Mouse (Mus musculus) neural tube, embryonic 13.5 days (tissue): ENCODE data around the gene Hlf. TPM values are rescaled to one million over a fixed set of nuclear protein-coding genes. Genes with fewer than 3 reads are reported as not detected.
A peak's percentile ranks its signal among the peaks of the same experiment; 100 is the strongest.

Experiments used
- ATAC-seq: fragments of 200-750 bp; cut with Nextera tagmentation; 2 replicates; pipeline ENCODE4 v1.8.0; 2017; ENCODE audit warnings: low read depth, mild to moderate bottlenecking, moderate TSS enrichment, moderate library complexity
- H3K27ac ChIP-seq: fragments of 300-500 bp; sonication (generic); replicated peaks from 2 replicates; pipeline ENCODE4 v1.5.1; 2015; ENCODE audit warnings: moderate library complexity, mild to moderate bottlenecking, inconsistent platforms
- H3K27me3 ChIP-seq: fragments of 300-500 bp; sonication (generic); 2 replicates; pipeline ENCODE4 v1.6.1; 2015; ENCODE audit warnings: mild to moderate bottlenecking, inconsistent platforms
- H3K36me3 ChIP-seq: fragments of 300-500 bp; sonication (generic); 2 replicates; pipeline ENCODE4 v1.6.1; 2015; ENCODE audit warnings: mild to moderate bottlenecking, inconsistent platforms
- H3K4me1 ChIP-seq: fragments of 300-500 bp; sonication (generic); replicated peaks from 2 replicates; pipeline ENCODE4 v1.6.1; 2015; ENCODE audit warnings: inconsistent platforms
- H3K4me2 ChIP-seq: fragments of 300-500 bp; sonication (generic); 2 replicates; pipeline ENCODE4 v1.6.1; 2015; ENCODE audit warnings: inconsistent platforms, mild to moderate bottlenecking, moderate library complexity
- H3K4me3 ChIP-seq: fragments of 300-500 bp; sonication (generic); 2 replicates; pipeline ENCODE4 v1.5.1; 2015; ENCODE audit warnings: mild to moderate bottlenecking, inconsistent platforms
- H3K9ac ChIP-seq: fragments of 300-500 bp; sonication (generic); 2 replicates; pipeline ENCODE4 v1.6.1; 2015; ENCODE audit warnings: moderate library complexity, mild to moderate bottlenecking, inconsistent platforms
- H3K9me3 ChIP-seq: fragments of 300-500 bp; sonication (generic); 2 replicates; pipeline ENCODE4 v1.6.1; 2016; ENCODE audit warnings: inconsistent platforms
- WGBS: fragments of 180-500 bp; shearing (Covaris S2); methylation state at CpG from one replicate; pipeline ENCODE4 v1.1.7; 2015; 5-methylcytosine and 5-hydroxymethylcytosine counted together
- polyA plus RNA-seq: library from polyadenylated mRNA; unstranded; fragments of >200 nt; fragmentation: Nextera tagmentation; extraction: Ambion mirVana; gene quantifications from 2 replicates; pipeline ENCODE4 v1.2.1, GENCODE M21; 2015

Gene Hlf
- 3.3 TPM in 2 replicates for polyA plus RNA-seq

DNA sequence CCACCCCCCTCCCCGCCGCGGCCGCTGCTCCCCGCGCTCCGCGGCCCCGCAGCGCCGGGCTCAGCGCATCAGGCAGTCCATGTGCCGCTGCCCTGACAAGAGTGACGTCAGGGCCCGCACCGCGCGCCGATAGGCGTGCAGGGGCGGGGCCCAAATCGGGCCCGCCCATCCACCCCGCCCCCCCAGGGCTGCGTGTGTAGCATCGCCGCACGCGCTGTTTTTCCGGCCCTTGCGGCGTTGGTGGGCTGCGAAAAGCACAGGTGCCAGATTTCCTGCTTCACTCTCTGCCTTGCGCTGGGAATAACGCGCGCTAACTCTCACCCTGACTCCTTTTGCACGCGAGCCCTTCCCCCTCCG is at the start of gene Hlf:
Hlf (minus strand) TSS at position 79 of the 357 bp plus-strand sequence.
- H3K27ac ChIP-seq = no peak within 1 kb of the TSS; the same call in 1 of the 2 replicates
- peaks cover 58% of the 10 kb centered on the region for H3K27me3 ChIP-seq
- ATAC-seq = peak; percentile 96
- no peaks in the 10 kb centered on the region for H3K36me3 ChIP-seq
- WGBS = 0% methylated on average over 40 of the region's 40 CpGs
- peak within 1 kb of the TSS; percentile 53 for H3K4me3 ChIP-seq
- peak within 1 kb of the TSS; percentile 72 for H3K9ac ChIP-seq
- H3K4me2 ChIP-seq = peak within 1 kb of the TSS; percentile 96
- H3K9me3 ChIP-seq = no peaks in the 10 kb centered on the region
- peaks cover 28% of the 10 kb centered on the region for H3K4me1 ChIP-seq

DNA sequence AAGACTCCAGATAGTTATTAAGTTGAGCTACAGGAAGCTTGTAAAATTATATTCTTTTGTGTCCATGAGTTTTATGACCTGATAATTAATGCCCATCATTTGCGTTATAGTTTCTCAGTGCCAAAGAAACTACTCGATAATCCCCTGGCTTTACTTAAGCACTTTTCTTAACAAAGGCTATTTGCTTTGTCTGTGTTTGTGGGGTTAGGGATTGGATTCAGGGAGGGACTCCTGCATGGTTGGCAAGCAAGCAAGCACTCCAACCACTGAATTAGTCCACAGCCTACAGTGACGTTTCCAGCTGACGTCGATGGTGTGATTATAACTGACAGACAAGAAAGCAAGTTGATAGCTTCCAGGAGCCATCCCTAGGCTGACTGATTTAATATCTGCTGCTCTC is 48.1 kb upstream of the Hlf start:
- no peak for ATAC-seq
- WGBS = 81% methylated on average over 5 of the region's 5 CpGs
- Histone ChIP-seq H3K9ac (no peak overlapping the region), H3K36me3 (no peaks in the 10 kb centered on the region), H3K4me3 (no peak overlapping the region), H3K4me1 (no peaks in the 10 kb centered on the region), H3K27ac (no peak overlapping the region), H3K9me3 (no peaks in the 10 kb centered on the region), H3K27me3 (peaks cover 5% of the 10 kb centered on the region; the same call in 1 of the 2 replicates), H3K4me2 (no peak overlapping the region)

DNA sequence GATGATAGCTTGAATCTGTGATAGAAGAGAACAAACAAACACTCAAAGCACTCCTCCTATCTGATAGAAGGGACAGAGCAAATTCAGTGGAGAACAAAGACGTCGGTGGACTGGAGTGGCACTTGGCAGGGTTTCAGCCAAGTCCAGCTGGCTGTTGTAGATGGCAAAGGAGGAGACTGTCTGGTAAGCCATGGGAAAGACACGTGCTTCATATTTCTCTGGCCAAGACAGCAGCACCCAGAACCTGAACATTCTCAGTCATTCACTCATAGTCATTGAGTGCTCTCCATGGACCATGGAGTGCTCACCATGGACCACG is 34.5 kb upstream of the Hlf start:
- Histone ChIP-seq H3K9ac (no peak overlapping the region), H3K27ac (no peak overlapping the region), H3K27me3 (0 out of 2 replicates have a peak, but pooled peaks cover 1% of the 10 kb centered on the region), H3K36me3 (no peaks in the 10 kb centered on the region), H3K4me3 (no peak overlapping the region), H3K4me2 (no peak overlapping the region), H3K4me1 (peaks cover 8% of the 10 kb centered on the region), H3K9me3 (no peaks in the 10 kb centered on the region)
- 92% methylated on average over 4 of the region's 4 CpGs for WGBS
- ATAC-seq = no peak

DNA sequence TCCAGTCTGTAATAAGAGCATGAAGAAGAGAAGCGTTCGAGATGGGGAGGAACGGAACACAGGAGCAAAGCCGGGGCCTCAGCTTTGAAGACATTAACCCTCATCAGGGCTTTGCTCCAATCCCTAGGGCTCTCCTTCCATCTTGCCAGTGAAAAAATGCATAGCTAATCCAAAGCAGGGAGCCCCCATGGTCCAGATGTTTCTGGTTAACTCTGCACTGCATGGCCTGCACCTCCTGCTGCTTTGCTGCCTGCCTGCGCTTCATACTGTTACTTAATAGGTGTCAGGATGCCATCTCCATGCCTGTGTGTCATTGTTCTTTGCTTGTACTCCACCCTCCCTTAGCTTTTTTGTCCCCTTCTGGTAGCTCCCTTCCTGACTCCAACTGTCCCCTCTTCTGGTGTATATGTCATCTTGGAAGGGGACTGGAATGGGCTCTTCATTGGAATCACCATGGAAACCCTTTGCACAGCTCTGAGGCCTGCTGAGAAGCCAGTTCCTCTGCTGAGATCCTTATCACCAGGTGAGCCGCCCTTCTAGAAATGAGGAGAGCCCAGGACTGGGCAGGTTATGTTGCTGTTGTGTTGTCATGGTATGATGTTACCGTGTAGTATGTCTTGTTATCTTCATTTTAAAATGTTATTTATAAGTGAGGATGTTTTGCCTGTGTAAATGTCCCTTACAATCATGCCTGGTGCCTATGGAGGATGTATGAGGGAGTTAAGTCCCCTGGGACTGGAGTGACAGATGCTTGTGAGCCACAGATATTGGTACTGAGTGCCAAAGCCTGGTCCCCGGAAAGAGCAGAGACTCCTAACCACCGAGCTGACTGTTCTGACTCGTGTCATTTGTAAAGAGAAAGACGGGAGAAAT is 33.9 kb upstream of the Hlf start:
- no peaks in the 10 kb centered on the region for H3K9me3 ChIP-seq
- 67% methylated on average over 11 of the region's 11 CpGs for WGBS
- no peak overlapping the region for H3K27ac ChIP-seq
- H3K4me2 ChIP-seq = no peak overlapping the region
- H3K9ac ChIP-seq = no peak overlapping the region
- H3K4me1 ChIP-seq = peaks cover 8% of the 10 kb centered on the region
- peaks cover 7% of the 10 kb centered on the region for H3K27me3 ChIP-seq
- ATAC-seq = no peak
- H3K36me3 ChIP-seq = no peaks in the 10 kb centered on the region
- H3K4me3 ChIP-seq = no peak overlapping the region

DNA sequence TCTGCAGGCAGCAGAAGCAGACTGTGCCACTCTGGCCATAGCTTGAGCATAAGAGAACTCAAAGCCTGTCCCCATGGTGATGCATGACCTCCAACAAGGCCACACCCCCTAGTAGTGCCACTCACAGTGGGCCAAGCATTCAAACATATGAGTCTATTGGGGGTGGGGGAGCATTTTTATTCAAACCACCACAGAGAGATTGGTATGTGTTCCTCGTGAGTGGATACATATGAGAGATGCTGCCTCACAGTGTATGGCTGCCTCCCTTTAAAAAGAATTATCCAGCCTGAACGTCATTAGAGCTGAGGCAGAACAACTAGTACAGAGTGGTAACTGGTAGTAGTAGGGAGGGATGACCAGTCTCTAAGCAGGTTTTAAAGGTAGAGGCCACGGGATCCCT is 33.2 kb upstream of the Hlf start:
- no peak overlapping the region for H3K27ac ChIP-seq
- 68% methylated on average over 3 of the region's 3 CpGs for WGBS

DNA sequence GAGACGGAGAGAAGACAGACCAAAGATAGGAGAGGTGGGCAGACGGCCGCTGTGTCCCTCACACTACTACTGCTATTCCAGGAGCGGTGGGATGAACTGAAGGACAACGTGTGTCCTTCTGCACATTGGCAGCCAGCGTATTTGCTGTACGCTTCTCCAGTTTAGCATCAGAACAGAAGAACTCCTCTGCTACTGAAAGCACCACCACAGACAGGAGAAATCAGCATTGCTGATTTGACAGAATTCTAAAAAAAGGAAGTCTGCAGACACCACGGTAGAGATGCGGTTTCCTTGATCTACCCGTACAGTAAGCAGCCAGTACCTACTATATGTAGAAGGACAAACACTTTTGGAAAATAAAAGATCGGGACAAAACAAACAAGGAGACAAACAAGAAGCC is 29.0 kb upstream of the Hlf start:
- Histone ChIP-seq H3K9me3 (no peaks in the 10 kb centered on the region), H3K27ac (no peak overlapping the region), H3K4me3 (no peak overlapping the region), H3K27me3 (peaks cover 26% of the 10 kb centered on the region), H3K4me1 (peaks cover 20% of the 10 kb centered on the region), H3K36me3 (no peaks in the 10 kb centered on the region), H3K9ac (no peak overlapping the region), H3K4me2 (no peak overlapping the region)
- 91% methylated on average over 11 of the region's 11 CpGs for WGBS
- no peak for ATAC-seq

More for the DNA sequence above, 33.2 kb upstream of the Hlf start:
- H3K9me3 ChIP-seq = no peaks in the 10 kb centered on the region
- no peak overlapping the region for H3K4me2 ChIP-seq
- H3K4me1 ChIP-seq = peaks cover 8% of the 10 kb centered on the region
- no peak for ATAC-seq
- H3K4me3 ChIP-seq = no peak overlapping the region
- no peaks in the 10 kb centered on the region for H3K36me3 ChIP-seq
- peaks cover 14% of the 10 kb centered on the region for H3K27me3 ChIP-seq
- no peak overlapping the region for H3K9ac ChIP-seq

DNA sequence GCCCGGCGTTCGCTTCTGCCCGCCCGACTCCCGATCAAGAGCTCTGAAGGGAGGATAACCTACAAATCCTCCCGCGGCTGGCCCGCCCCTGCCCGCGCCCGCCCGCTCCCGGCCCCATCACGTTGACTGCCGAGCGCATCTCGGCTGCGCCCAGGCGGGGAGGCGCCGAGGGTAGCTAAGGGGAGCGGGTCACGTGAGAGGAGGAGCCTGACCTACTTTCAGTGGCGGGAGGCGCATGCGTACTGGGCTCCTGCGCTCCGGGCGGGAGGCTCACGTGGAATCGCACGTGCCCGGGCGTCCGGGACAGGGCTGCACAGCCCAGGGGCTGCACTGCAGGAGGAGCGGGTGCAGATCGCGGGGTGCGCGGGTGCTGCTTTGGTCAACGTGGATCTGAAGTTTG is 27.2 kb upstream of the Hlf start:
- Histone ChIP-seq H3K9ac (peak overlapping the region; percentile 64), H3K9me3 (no peaks in the 10 kb centered on the region), H3K27ac (no peak overlapping the region), H3K4me2 (peak overlapping the region; percentile 72), H3K36me3 (no peaks in the 10 kb centered on the region), H3K4me1 (peaks cover 13% of the 10 kb centered on the region), H3K4me3 (peak overlapping the region; percentile 35), H3K27me3 (peaks cover 26% of the 10 kb centered on the region)
- under 1% methylated on average over 42 of the region's 42 CpGs for WGBS
- ATAC-seq = peak; percentile 99

DNA sequence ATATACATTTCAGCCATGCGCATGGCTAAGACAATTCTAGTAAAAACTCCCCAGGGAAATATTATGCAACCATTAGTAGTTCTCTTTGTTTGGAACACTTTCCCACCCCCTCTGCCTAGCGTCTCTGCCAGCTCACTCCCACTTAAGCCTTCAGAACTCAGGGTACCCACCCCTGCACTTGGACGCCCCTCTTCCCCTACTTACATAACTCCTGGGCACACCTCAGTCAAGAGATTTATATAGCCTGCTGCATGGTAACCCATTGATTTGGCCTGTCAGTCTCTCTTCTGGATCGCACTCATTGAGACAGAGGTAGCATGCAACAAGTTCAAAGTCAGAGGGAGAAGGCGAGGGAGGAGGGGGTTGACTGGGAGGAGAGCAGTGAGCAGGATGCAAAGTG is 26.3 kb upstream of the Hlf start:
- no peak overlapping the region; the same call in 1 of the 2 replicates for H3K9ac ChIP-seq
- 0 out of 2 replicates have a peak overlapping the region, but pooled peaks have one; percentile 72 for H3K4me2 ChIP-seq
- WGBS = 69% methylated on average over 5 of the region's 5 CpGs
- H3K4me3 ChIP-seq = no peak overlapping the region
- H3K27ac ChIP-seq = no peak overlapping the region
- peaks cover 26% of the 10 kb centered on the region for H3K27me3 ChIP-seq
- no peaks in the 10 kb centered on the region for H3K9me3 ChIP-seq
- peaks cover 13% of the 10 kb centered on the region for H3K4me1 ChIP-seq
- ATAC-seq = peak; percentile 21; the same call in 1 of the 2 replicates
- H3K36me3 ChIP-seq = no peaks in the 10 kb centered on the region

DNA sequence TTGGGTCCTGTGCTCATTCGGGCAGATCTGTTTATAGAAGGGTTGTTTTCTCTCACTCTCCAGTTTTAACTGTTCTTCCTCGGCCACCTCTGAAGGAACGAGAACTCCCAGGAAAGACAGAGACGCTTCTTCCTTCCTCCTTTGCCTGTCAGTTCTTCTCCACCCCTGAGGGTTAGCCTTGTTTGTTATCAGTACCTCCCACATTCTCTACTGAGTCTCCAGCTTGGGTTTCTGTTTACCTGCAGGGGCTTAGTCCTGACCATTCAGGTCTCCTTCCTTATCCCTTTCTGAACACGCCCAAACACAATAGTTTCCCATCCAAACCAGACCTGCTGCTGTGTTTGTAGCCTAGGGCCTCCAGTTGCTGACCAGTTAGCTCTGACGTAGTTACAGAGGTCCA is 8.2 kb upstream of the Hlf start:
- no peak overlapping the region for H3K9ac ChIP-seq
- H3K4me2 ChIP-seq = no peak overlapping the region
- H3K36me3 ChIP-seq = no peaks in the 10 kb centered on the region
- H3K27ac ChIP-seq = no peak overlapping the region
- no peak for ATAC-seq
- H3K9me3 ChIP-seq = no peaks in the 10 kb centered on the region
- no peak overlapping the region for H3K4me3 ChIP-seq
- H3K4me1 ChIP-seq = no peaks in the 10 kb centered on the region
- no peaks in the 10 kb centered on the region for H3K27me3 ChIP-seq
- 76% methylated on average over 6 of the region's 6 CpGs for WGBS

DNA sequence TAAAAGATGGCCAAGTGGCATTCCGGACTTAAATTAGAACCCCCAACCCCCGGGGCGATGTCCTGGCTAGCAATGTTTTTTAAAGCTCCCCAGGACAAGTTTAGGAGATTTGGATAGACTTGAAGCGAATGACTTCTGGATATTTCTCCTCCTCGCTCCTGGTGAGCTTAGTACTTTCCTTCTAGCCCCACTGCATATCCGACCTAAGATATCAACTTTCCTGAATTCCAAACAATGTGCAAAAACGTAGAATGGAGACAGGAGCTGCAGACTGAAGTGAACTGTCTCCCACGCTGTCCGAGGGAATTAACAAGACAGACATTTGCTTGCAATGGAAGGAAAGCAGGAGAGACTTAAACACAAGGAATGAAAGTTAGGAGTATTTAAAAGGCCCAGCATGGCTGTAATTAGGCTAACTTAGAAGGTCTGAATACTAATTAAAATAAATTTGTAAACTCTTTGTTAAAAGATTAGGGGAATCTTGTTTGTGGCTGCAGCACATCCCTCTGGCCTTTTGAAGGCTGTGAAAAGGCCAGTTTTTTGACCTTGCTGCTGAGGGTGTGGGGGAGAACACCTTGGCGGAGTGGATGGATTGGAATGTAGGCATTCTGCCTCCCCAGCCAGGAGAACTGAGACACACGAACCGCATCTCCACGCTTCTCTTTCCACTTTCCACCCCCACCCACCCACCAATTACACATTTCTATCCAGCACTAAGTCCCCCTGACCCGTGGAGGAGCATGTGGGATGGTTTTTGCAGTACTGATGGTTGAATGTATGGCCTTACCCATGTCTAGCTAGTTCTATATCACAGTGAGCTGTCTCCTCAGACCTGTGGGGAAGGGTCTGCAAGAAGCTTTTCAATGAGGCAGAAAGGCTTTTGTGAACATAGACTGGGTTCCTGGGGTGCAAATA is 833 bp upstream of the Hlf start:
- WGBS = 13% methylated on average over 14 of the region's 14 CpGs
- Histone ChIP-seq H3K36me3 (no peaks in the 10 kb centered on the region), H3K4me1 (peaks cover 28% of the 10 kb centered on the region), H3K27me3 (peaks cover 51% of the 10 kb centered on the region), H3K9me3 (no peaks in the 10 kb centered on the region), H3K9ac (peak overlapping the region; percentile 48; the same call in 1 of the 2 replicates), H3K4me3 (peak overlapping the region; percentile 53), H3K27ac (no peak overlapping the region), H3K4me2 (peak overlapping the region; percentile 96)
- ATAC-seq = no peak

DNA sequence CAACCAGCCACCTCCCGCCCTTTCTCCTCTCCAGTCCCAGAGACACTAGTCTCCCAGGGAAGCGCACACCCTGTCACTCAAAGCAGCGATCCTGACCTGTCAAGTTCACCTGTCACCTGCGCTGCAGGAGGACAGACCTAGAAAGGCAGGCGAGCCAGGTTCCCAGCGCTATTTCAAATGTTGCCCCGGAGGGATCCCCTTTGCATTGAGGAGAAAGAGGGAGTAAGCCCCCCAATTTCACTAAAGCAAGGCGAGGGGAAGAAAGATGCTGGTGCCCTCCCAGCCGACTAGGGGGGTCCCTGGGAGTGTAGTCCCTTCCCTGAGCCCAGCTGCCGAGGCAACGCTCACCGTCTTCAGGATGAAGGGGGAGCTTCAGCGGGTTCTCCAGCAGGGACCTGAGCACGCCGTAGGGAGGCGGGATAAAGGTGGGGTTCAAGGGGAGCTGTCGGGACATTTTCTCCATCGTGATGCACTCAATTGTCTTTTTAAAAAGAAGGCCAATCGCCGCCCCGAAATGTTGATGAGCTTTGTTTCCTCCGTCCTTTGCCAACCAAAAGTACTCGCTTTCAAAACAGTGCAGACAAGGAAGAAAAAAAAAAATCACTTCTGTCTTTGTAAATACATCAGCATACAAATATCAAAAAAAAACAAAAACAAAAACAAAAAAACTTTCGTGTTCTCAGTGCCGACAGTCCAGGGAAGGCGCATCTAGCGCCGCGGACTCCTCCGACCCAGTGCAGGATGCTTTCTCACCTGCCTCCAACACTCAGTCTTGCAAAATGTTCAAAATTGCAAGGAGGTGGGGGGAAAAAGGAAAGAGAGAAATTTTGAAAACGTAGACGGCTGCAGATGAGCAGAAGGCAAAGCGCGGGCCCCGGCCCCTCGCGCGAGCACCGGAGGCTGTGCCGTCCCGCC is 536 bp downstream of the Hlf start:
- Histone ChIP-seq H3K4me3 (peak overlapping the region; percentile 53), H3K9me3 (no peaks in the 10 kb centered on the region), H3K36me3 (no peaks in the 10 kb centered on the region), H3K9ac (peak overlapping the region; percentile 72), H3K4me2 (peak overlapping the region; percentile 96), H3K4me1 (peaks cover 28% of the 10 kb centered on the region), H3K27ac (no peak overlapping the region; the same call in 1 of the 2 replicates), H3K27me3 (peaks cover 62% of the 10 kb centered on the region)
- WGBS = under 1% methylated on average over 40 of the region's 41 CpGs
- peak; percentile 73 for ATAC-seq
